Mouse (Mus musculus) adrenal gland, postnatal 0 days (tissue): ENCODE measurements around the gene Lnx1. TPM values are rescaled to one million over a fixed set of nuclear protein-coding genes. Genes with fewer than 3 reads are reported as not detected.

Experiments used
- polyA plus RNA-seq: library from polyadenylated mRNA; unstranded; fragments of >200 nt; fragmentation: Nextera tagmentation; extraction: Ambion mirVana; gene quantifications from 2 replicates; pipeline ENCODE4 v1.2.1, GENCODE M21; 2015

Lnx1 gene
- 2.0 and 2.2 TPM in 2 replicates for polyA plus RNA-seq

GRCm38 (mm10) chr5:74702766-74703165, at the start of gene Lnx1:
Gene Lnx1 (minus strand): TSS chr5:74702912.

Other genes with a start within 250 kb of the Lnx1 start
- 11.2 and 19.2 TPM in 2 replicates for gene Scfd2, start 171.2 kb downstream of the Lnx1 start, polyA plus RNA-seq
- gene Fip1l1, start 167.5 kb downstream of the Lnx1 start, polyA plus RNA-seq = 38.2 and 59.0 TPM in 2 replicates